Mouse (Mus musculus) E14TG2a.4 (cell line): ENCODE results near the gene Olfr836.
"Not testable (repeated sequence)": the region's sequence is repeated elsewhere in the genome, so short reads cannot be mapped to it uniquely, and the experiment has no call there.

Experiments used
- H3K27me3 ChIP-seq: 2 replicates; pipeline ENCODE4 v1.6.1; 2014; ENCODE audit warnings: low read length, control low read depth; ENCODE audit not compliant: insufficient read depth
- H3K36me3 ChIP-seq: 2 replicates; pipeline ENCODE4 v1.6.1; 2014; ENCODE audit warnings: low read length, control low read depth; ENCODE audit not compliant: insufficient read depth
- H3K4me1 ChIP-seq: replicated peaks from 2 replicates; pipeline ENCODE4 v1.6.1; 2014; ENCODE audit warnings: low read depth, low read length, control low read depth
- H3K4me3 ChIP-seq: replicated peaks from 2 replicates; pipeline ENCODE4 v1.5.1; 2014; ENCODE audit warnings: mild to moderate bottlenecking, low read length
- H3K9me3 ChIP-seq: 2 replicates; pipeline ENCODE4 v1.6.1; 2014; ENCODE audit warnings: low read length, control low read depth
- CTCF ChIP-seq: conservative IDR thresholded peaks from 2 replicates; pipeline ENCODE4 v1.5.1; 2014; ENCODE audit warnings: low read length
- NANOG ChIP-seq: IDR thresholded peaks from 2 replicates; pipeline ENCODE4 v1.6.1; 2014; ENCODE audit warnings: borderline replicate concordance, low read length, mixed read lengths
- POU5F1 ChIP-seq: IDR thresholded peaks from 2 replicates; pipeline ENCODE4 v1.6.1; 2014; ENCODE audit warnings: low read length, borderline replicate concordance

Gene Olfr836

GRCm38 (mm10) chr9:19120082-19120481 lies at the start of gene Olfr836:
TSS of gene Olfr836 (plus strand) at chr9:19120382.
- no peaks in the 10 kb centered on the region for H3K36me3 ChIP-seq
- no peak within 1 kb of the TSS for H3K4me3 ChIP-seq
- TF ChIP-seq NANOG (no peak), CTCF (no peak), POU5F1 (no peak)
- no peaks in the 10 kb centered on the region for H3K4me1 ChIP-seq
- H3K27me3 ChIP-seq: no peaks in the 10 kb centered on the region
- peaks cover 4% of the 10 kb centered on the region; the same call in 1 of the 2 replicates for H3K9me3 ChIP-seq

DNA sequence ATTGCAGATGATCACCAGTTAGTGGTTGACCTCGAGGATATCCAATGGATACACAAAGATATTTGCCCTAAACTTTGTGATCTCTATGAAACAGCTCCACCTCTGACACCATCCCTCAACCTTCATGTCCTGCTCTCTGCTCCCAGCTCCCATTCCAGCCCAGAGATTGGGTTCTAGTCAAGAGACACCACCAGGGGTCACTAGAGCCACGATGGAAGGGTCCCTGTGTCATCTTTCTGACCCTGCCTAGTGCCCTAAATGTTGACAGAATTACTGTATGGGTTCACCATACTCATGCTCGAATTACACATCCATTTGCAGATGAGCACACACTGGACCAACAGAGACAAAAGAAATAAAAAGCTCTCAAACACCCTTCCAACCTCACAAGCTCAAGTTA lies 35.2 kb upstream of the Olfr836 start:
- TF ChIP-seq NANOG: no peak
- TF ChIP-seq CTCF: peak; percentile 33; the same call in 1 of the 2 replicates
- H3K27me3 ChIP-seq: no peaks in the 10 kb centered on the region
- H3K4me3 ChIP-seq: no peak overlapping the region
- H3K4me1 ChIP-seq: no peaks in the 10 kb centered on the region
- H3K9me3 ChIP-seq: peaks cover 27% of the 10 kb centered on the region
- H3K36me3 ChIP-seq: no peaks in the 10 kb centered on the region

DNA sequence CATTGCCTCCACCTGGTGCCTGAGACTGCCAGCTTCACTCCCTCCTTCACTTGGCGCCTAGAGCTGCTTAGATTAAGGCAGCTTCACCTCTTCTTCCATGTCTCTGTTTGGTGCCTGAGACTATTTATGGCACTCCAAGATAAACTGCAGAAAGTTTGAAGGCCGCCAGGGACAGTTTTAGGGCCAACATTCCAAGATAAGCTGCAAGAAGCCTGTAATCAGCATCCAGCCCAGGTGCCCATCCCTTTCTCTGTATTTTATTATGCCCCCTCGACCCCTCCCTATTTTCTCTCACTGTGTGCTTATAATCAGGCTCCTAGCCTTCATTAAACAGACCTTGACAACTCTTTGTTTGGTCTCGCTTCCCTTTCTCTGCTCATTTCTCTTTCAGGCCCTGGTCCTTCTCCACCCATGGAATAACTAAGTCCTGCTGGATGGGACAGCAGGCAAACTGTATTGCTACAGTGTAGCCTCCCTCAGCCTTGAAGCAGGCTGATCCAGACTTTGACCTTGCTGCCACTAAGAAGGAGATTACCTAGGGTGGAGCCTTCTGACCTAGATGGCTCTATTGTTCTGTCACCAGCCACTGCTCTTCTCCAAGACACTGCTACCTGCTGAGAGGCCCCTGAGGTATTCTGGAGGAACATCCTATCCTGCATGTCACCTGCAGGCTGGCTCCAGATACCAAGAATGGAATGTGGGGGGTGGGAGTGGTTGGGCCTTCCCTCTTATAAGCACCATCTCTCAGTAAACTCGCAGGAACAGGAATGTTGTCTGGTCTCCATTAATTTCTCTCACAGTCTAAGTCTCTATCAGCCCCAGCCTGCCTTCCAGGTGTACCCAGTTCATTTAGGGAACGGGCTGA lies 27.1 kb upstream of the Olfr836 start:
- not testable (repeated sequence) for H3K27me3 ChIP-seq, H3K9me3 ChIP-seq, H3K36me3 ChIP-seq

DNA sequence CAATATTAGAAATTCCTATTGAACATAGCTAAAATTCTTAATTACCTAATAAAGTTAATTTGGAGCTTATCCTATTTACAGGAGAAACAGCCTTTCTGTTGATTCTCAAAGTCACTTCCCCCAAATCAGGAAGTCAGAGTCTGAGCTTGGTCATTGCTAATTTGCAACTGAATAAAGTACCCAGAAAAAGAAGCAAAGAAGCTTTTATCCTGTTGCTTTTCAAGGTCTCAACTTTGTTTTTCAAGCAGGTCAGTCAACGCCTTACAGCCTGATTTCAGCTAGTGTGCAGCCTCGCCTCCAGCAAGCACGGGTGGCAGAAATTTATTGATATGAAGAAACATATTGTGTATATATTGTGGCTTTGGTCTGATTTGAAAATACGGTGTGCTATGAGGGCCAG lies 22.9 kb upstream of the Olfr836 start:
- Histone ChIP-seq H3K4me3 (peak overlapping the region; percentile 23; the same call in 1 of the 2 replicates), H3K9me3 (peaks cover 18% of the 10 kb centered on the region), H3K27me3 (no peaks in the 10 kb centered on the region), H3K36me3 (peaks cover 26% of the 10 kb centered on the region), H3K4me1 (peaks cover 25% of the 10 kb centered on the region)
- TF ChIP-seq NANOG (peak; percentile 64; the same call in 1 of the 2 replicates), POU5F1 (no peak)

More for the DNA sequence above, 27.1 kb upstream of the Olfr836 start:
- Histone ChIP-seq H3K4me3 (peak overlapping the region; percentile 76), H3K4me1 (peaks cover 23% of the 10 kb centered on the region)

- TF ChIP-seq CTCF (no peak), POU5F1 (no peak), NANOG (no peak)
- no peaks in the 10 kb centered on the region for H3K27me3 ChIP-seq
Observed at GRCm38 (mm10) chr9:19136017-19136416, 15.8 kb downstream of the Olfr836 start, which contains the start of gene Olfr837. TSS of gene Olfr837 (plus strand) at chr9:19136317.

More at GRCm38 (mm10) chr9:19136017-19136416, 15.8 kb downstream of the Olfr836 start, which contains the start of gene Olfr837:
- no peaks in the 10 kb centered on the region for H3K4me1 ChIP-seq
- no peaks in the 10 kb centered on the region for H3K9me3 ChIP-seq
- H3K4me3 ChIP-seq: no peak within 1 kb of the TSS
- H3K36me3 ChIP-seq: no peaks in the 10 kb centered on the region
